Mouse (Mus musculus): ENCODE measurements at regions not wholly inside any gene's neighbourhood (a gene's known extent, or its start where the extent isn't known, plus 50 kb on each side); places are given as distances from the start of the nearest gene placed in this dataset.

DNA sequence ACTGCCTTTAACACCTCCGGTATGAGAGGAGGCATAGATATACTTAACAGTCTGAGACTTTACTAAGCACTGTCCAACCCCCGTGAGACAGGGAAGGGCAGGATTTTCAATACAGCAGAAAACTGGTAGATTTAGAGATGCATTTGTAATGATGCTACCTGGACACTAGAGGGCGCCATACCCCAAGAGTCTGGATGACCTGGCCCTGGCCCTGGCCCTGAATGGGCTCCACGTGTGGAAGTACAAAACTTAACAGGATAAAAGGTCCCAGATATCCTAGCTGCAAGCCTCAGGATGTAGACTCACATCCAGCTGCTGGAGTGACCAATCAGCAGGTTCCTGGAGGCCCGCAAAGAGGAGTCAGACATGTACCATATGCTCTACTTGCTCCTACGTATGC, 393.3 kb downstream of the Sox9 start:
- H3K36me3 ChIP-seq (ENCODE audit: control insufficient read depth): no peaks in the 10 kb centered on the region
- no peak for TF ChIP-seq TAL1 (IDR thresholded peaks at IDR 0.05; ENCODE audit: low read length)
- TF ChIP-seq GATA1 (IDR thresholded peaks at IDR 0.05; ENCODE audit: low read length): no peak
- H3K9me3 ChIP-seq (ENCODE audit: control insufficient read depth, low read length): no peaks in the 10 kb centered on the region
- no peaks in the 10 kb centered on the region for H3K27me3 ChIP-seq (ENCODE audit: control insufficient read depth)
- no peak overlapping the region for H3K4me3 ChIP-seq (replicated peaks)
- no peaks in the 10 kb centered on the region for H3K4me1 ChIP-seq (ENCODE audit: control insufficient read depth)

DNA sequence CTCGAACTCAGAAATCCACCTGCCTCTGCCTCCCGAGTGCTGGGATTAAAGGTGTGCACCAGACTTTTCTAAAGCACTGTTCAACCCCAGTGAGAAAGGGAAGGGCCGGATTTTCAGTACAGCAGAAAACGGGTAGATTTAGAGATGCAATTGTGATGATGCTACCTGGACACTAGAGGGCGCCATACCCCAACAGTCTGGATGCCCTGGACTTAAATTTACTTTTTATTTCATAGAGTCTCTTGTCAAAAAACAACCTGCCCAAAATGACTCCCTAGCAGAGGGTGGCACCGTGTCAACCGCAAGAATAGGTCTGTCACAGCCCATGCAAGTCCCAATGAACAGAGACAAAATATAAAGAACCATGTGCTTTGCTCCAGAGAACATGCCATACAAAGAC, 394.2 kb downstream of the Sox9 start:
- Histone ChIP-seq H3K4me1 (ENCODE audit: control insufficient read depth) (no peaks in the 10 kb centered on the region), H3K36me3 (ENCODE audit: control insufficient read depth) (no peaks in the 10 kb centered on the region), H3K4me3 (replicated peaks) (no peak overlapping the region), H3K27me3 (ENCODE audit: control insufficient read depth) (no peaks in the 10 kb centered on the region), H3K9me3 (ENCODE audit: control insufficient read depth, low read length) (no peaks in the 10 kb centered on the region)
- TF ChIP-seq GATA1 (IDR thresholded peaks at IDR 0.05; ENCODE audit: low read length) (no peak), TAL1 (IDR thresholded peaks at IDR 0.05; ENCODE audit: low read length) (no peak)

DNA sequence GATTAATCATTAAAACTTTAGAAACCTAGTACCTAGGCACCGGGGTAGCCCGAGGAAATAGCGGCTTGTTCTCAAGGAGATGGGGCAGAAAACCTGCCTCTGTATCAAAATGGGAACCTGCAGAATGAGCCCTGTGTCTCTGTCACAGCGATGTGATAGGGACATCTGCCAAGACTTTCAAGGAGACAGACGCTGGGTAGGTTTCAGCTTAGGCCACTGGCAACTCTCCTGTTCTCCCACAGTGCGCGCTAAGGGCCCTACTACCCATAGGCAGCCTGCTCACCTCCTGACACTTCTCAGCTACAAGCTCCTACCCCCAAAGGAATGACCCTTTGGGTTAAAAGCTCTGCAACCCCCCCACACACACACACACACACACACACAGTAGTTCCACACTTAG, 396.4 kb downstream of the Sox9 start:
- H3K9me3 ChIP-seq (ENCODE audit: control insufficient read depth, low read length): no peaks in the 10 kb centered on the region; the same call in 1 of the 2 replicates
- no peak overlapping the region for H3K4me3 ChIP-seq (replicated peaks)
- no peaks in the 10 kb centered on the region for H3K4me1 ChIP-seq (ENCODE audit: control insufficient read depth)
- no peaks in the 10 kb centered on the region for H3K27me3 ChIP-seq (ENCODE audit: control insufficient read depth)
- TF ChIP-seq TAL1 (IDR thresholded peaks at IDR 0.05; ENCODE audit: low read length) (no peak), GATA1 (IDR thresholded peaks at IDR 0.05; ENCODE audit: low read length) (no peak)
- H3K36me3 ChIP-seq (ENCODE audit: control insufficient read depth): no peaks in the 10 kb centered on the region

DNA sequence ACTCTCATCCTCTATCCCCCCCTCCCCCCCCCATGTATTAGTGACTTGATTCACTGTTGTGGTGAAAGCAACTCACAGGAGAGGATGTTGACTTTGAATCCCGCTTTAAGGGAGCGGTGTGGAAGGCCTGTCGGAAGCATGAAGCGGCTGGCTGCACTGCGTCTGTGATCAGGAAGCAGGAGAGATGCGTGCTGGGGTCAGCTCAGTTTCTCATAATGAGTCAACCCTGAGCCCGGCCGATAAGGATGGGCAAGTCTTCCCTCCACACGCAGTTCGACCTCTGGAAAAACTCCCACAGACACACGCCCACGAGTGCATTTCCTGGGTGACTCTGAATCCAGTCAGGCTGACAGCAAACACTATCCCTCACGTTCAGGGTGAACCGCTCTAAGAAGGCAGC, 398.0 kb downstream of the Sox9 start:
- H3K4me1 ChIP-seq (ENCODE audit: control insufficient read depth): no peaks in the 10 kb centered on the region
- no peaks in the 10 kb centered on the region for H3K36me3 ChIP-seq (ENCODE audit: control insufficient read depth)
- no peaks in the 10 kb centered on the region for H3K27me3 ChIP-seq (ENCODE audit: control insufficient read depth)
- TF ChIP-seq GATA1 (IDR thresholded peaks at IDR 0.05; ENCODE audit: low read length) (no peak), TAL1 (IDR thresholded peaks at IDR 0.05; ENCODE audit: low read length) (no peak)
- H3K9me3 ChIP-seq (ENCODE audit: control insufficient read depth, low read length): no peaks in the 10 kb centered on the region; the same call in 1 of the 2 replicates
- H3K4me3 ChIP-seq (replicated peaks): no peak overlapping the region

DNA sequence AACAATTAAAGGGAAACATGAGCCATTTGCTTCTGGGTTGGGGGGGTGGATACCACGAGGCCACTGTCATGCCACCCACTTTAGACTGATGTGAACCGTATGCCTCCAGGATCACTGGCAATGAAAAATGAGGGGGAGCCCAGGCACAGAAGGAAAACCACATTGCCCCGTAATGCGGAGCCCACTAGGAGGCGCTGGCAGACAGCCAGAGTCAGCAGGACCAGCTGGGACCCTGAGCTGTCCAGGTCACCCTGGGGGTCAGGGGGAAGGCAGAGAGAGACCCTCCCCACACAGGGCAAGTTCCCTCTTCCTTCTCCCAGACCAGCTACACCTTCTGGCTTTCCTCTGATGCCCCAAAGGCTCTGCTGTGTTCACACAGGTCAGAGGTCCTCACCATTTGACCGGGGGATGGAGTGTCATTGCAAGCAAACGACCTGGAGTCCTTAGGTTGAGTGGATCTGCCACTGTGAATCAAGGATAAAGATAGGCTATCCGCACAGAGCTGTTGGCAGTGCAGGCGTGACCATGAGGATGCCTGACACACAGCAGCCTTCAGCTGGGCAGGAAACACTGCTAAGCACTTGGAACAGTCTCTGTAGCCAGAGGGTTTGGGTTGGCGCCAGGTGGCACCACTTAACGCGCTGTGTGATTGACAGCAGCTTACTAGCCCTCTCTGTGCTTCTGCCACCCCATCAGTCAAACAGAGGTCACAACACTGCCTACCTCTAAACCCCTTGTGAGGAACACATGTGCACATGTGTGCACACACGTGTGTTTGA, 400.2 kb downstream of the Sox9 start:
- Histone ChIP-seq H3K4me3 (replicated peaks) (no peak overlapping the region), H3K36me3 (ENCODE audit: control insufficient read depth) (no peaks in the 10 kb centered on the region), H3K27me3 (ENCODE audit: control insufficient read depth) (no peaks in the 10 kb centered on the region), H3K4me1 (ENCODE audit: control insufficient read depth) (no peaks in the 10 kb centered on the region), H3K9me3 (ENCODE audit: control insufficient read depth, low read length) (no peaks in the 10 kb centered on the region; the same call in 1 of the 2 replicates)
- TF ChIP-seq GATA1 (IDR thresholded peaks at IDR 0.05; ENCODE audit: low read length) (no peak), TAL1 (IDR thresholded peaks at IDR 0.05; ENCODE audit: low read length) (no peak)

DNA sequence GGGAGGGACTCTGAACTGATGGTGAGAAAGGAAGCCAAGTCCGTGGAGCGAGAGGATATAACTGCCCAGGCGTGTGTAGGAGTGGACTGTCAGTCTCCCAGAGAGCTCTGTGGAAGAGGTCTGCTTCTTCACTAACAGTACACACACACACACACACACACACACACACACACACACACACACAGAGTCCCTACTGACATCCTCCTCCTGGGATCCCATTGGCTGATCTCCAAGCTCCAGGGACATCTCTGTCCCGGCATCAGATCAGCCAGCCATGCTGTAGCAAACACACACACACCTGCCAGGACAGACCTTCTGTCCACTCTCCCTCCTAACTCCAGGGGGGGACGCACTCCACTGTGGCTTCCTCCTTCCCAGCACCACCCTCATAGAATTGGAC, 401.5 kb downstream of the Sox9 start:
- no peaks in the 10 kb centered on the region for H3K4me1 ChIP-seq (ENCODE audit: control insufficient read depth)
- H3K4me3 ChIP-seq (replicated peaks): no peak overlapping the region
- H3K27me3 ChIP-seq (ENCODE audit: control insufficient read depth): no peaks in the 10 kb centered on the region
- no peaks in the 10 kb centered on the region for H3K36me3 ChIP-seq (ENCODE audit: control insufficient read depth)
- no peaks in the 10 kb centered on the region; the same call in 1 of the 2 replicates for H3K9me3 ChIP-seq (ENCODE audit: control insufficient read depth, low read length)
- TF ChIP-seq TAL1 (IDR thresholded peaks at IDR 0.05; ENCODE audit: low read length): no peak

DNA sequence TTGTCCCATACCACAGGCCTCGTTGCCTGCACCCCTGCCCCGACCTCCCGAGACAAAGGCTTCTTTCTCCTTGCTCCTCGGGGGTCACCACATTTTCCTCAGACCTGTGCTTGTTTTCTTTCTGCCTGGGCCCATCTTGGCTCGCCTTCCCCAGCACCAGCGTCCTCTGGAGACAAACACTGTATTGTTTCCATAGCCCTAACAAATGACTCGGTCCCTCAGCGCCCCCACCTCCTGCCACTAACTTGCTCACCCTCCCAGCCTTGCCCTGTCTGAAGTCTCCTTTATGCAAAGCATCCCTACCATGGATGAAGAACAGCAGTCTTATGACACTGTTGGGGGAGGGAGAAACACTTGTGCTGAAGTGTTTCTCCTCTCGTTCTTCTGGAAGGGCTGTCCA, 402.1 kb downstream of the Sox9 start:
- Histone ChIP-seq H3K27me3 (ENCODE audit: control insufficient read depth) (no peaks in the 10 kb centered on the region), H3K36me3 (ENCODE audit: control insufficient read depth) (no peaks in the 10 kb centered on the region), H3K4me1 (ENCODE audit: control insufficient read depth) (no peaks in the 10 kb centered on the region), H3K9me3 (ENCODE audit: control insufficient read depth, low read length) (no peaks in the 10 kb centered on the region; the same call in 1 of the 2 replicates), H3K4me3 (replicated peaks) (no peak overlapping the region)
- no peak for TF ChIP-seq GATA1 (IDR thresholded peaks at IDR 0.05; ENCODE audit: low read length)
- TF ChIP-seq TAL1 (IDR thresholded peaks at IDR 0.05; ENCODE audit: low read length): no peak

DNA sequence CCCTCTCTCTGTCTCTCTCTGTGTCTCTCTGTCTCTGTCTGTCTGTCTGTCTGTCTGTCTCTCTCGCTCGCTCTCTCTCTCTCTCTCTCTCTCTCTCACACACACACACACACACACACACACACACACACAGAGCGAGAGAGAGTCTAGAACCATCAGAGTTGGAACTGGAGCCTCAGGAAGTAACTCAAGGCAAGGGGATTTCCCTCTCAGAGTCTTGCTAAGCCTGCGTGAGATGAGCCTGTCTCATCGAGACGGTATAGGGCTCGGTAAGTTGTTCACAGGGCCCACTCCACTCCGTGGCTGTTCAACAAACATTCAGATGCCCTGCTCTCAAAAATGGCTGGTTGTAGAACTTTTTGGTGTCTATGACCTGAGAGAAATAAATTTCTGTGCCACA, 405.4 kb downstream of the Sox9 start:
- H3K4me1 ChIP-seq (ENCODE audit: control insufficient read depth): no peaks in the 10 kb centered on the region
- TF ChIP-seq GATA1 (IDR thresholded peaks at IDR 0.05; ENCODE audit: low read length): no peak
- TF ChIP-seq TAL1 (IDR thresholded peaks at IDR 0.05; ENCODE audit: low read length): no peak
- no peaks in the 10 kb centered on the region for H3K27me3 ChIP-seq (ENCODE audit: control insufficient read depth)
- no peaks in the 10 kb centered on the region for H3K9me3 ChIP-seq (ENCODE audit: control insufficient read depth, low read length)
- no peaks in the 10 kb centered on the region for H3K36me3 ChIP-seq (ENCODE audit: control insufficient read depth)
- H3K4me3 ChIP-seq (replicated peaks): no peak overlapping the region

DNA sequence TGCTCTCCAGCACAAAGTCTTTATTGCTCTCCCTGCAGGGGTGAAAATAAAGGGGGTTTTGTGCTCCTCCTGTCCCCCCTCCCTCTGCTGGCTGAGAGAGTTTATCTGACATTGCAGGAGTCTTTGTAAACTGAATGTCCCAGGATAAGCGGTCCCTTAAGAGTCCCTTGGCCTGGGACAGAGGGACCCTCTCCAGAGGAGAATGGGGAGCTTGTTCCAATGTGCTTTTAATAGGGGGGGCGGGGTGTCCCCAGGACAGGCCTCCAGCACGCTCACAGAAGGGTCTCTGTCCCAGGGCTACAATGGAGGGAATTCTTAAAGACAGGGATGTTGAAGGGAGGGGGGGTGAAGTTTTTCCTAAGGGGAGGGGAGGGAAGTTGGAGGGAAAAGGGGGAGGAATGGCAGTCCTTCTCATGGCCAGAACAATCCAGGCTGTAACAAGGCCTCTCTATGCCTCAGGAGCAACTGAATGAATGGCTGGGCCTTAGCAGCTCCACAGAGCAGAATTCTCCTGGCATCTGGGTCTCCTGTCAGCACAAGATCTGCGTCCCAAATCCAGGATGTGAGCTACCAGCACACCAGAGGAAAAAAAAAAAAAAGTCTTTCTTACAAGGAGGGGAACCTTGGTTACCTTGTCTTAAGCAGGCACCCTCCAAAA, 406.4 kb downstream of the Sox9 start:
- TF ChIP-seq GATA1 (IDR thresholded peaks at IDR 0.05; ENCODE audit: low read length): no peak
- no peak for TF ChIP-seq TAL1 (IDR thresholded peaks at IDR 0.05; ENCODE audit: low read length)
- no peaks in the 10 kb centered on the region for H3K27me3 ChIP-seq (ENCODE audit: control insufficient read depth)
- H3K36me3 ChIP-seq (ENCODE audit: control insufficient read depth): no peaks in the 10 kb centered on the region
- no peak overlapping the region for H3K4me3 ChIP-seq (replicated peaks)
- no peaks in the 10 kb centered on the region for H3K4me1 ChIP-seq (ENCODE audit: control insufficient read depth)
- H3K9me3 ChIP-seq (ENCODE audit: control insufficient read depth, low read length): no peaks in the 10 kb centered on the region

Measured in erythroblast, embryonic 14.5 days (primary cell).